Mouse (Mus musculus): ENCODE measurements around the gene Rxrb.
A peak's percentile ranks its signal among the peaks of the same experiment; 100 is the strongest.
"Not testable (repeated sequence)": the region's sequence is repeated elsewhere in the genome, so short reads cannot be mapped to it uniquely, and the experiment has no call there.

The Rxrb gene

GRCm38 (mm10) chr17:34031465-34032173 is at the start of gene Rxrb, which contains the start of gene Slc39a7:
Rxrb (plus strand) TSS chr17:34031812.
Slc39a7 (minus strand) TSS chr17:34031682.
- peak; percentile 99 for DNase-seq (ENCODE audit: low read depth, low spot score)

GRCm38 (mm10) chr17:33982136-33982535 is 49.5 kb upstream of the Rxrb start:
- DNase-seq (ENCODE audit: low read depth, low spot score) = peak; percentile 71

GRCm38 (mm10) chr17:33991788-33992664 is 39.6 kb upstream of the Rxrb start:
- peak; percentile 92 for DNase-seq (ENCODE audit: low read depth, low spot score)

GRCm38 (mm10) chr17:33994959-33995358 is 36.7 kb upstream of the Rxrb start:
- DNase-seq (ENCODE audit: low read depth, low spot score) = no peak

GRCm38 (mm10) chr17:33995651-33996050 is 36.0 kb upstream of the Rxrb start:
- no peak for DNase-seq (ENCODE audit: low read depth, low spot score)

- DNase-seq (ENCODE audit: low read depth, low spot score) = not testable (repeated sequence)
Measured at GRCm38 (mm10) chr17:33997025-33997424, 34.6 kb upstream of the Rxrb start.

GRCm38 (mm10) chr17:33998697-33999096 is 32.9 kb upstream of the Rxrb start:
- DNase-seq (ENCODE audit: low read depth, low spot score) = not testable (repeated sequence)

- peak; percentile 49 for DNase-seq (ENCODE audit: low read depth, low spot score)
Measured at GRCm38 (mm10) chr17:33999341-34000149, 32.1 kb upstream of the Rxrb start.

GRCm38 (mm10) chr17:34000150-34000537 is 31.5 kb upstream of the Rxrb start, which contains the start of gene H2-K1:
H2-K1 (minus strand) TSS chr17:34000347.
- peak; percentile 84 for DNase-seq (ENCODE audit: low read depth, low spot score)

- DNase-seq (ENCODE audit: low read depth, low spot score) = not testable (repeated sequence)
Measured at GRCm38 (mm10) chr17:34000796-34001195, 30.8 kb upstream of the Rxrb start.

GRCm38 (mm10) chr17:34003426-34003825 is 28.2 kb upstream of the Rxrb start:
- DNase-seq (ENCODE audit: low read depth, low spot score) = peak; percentile 77

GRCm38 (mm10) chr17:34006570-34006969 is 25.0 kb upstream of the Rxrb start:
- DNase-seq (ENCODE audit: low read depth, low spot score) = no peak

- DNase-seq (ENCODE audit: low read depth, low spot score) = no peak
Measured at GRCm38 (mm10) chr17:34010156-34010555, 21.5 kb upstream of the Rxrb start.

GRCm38 (mm10) chr17:34013436-34013835 is 18.2 kb upstream of the Rxrb start:
- no peak for DNase-seq (ENCODE audit: low read depth, low spot score)

- DNase-seq (ENCODE audit: low read depth, low spot score) = no peak
Measured at GRCm38 (mm10) chr17:34021539-34022413, 9.8 kb upstream of the Rxrb start.

- peak; percentile 38 for DNase-seq (ENCODE audit: low read depth, low spot score)
Measured at GRCm38 (mm10) chr17:34022414-34022783, 9.2 kb upstream of the Rxrb start.

GRCm38 (mm10) chr17:34022987-34023386 is 8.6 kb upstream of the Rxrb start:
- DNase-seq (ENCODE audit: low read depth, low spot score) = no peak

- DNase-seq (ENCODE audit: low read depth, low spot score) = no peak
Measured at GRCm38 (mm10) chr17:34023678-34024077, 7.9 kb upstream of the Rxrb start.

GRCm38 (mm10) chr17:34024317-34024821 is 7.2 kb upstream of the Rxrb start, which contains the start of gene Ring1:
Ring1 (minus strand) TSS chr17:34024680.
- DNase-seq (ENCODE audit: low read depth, low spot score) = peak; percentile 92

Measured in ZHBTc4 (cell line).